Mouse (Mus musculus) midbrain, embryonic 10.5 days (tissue): ENCODE measurements at regions not wholly inside any gene's neighbourhood (a gene's known extent, or its start where the extent isn't known, plus 50 kb on each side); places are given as distances from the start of the nearest gene placed in this dataset.

Source experiments
- DNase-seq: peaks from one replicate; pipeline ENCODE4 v3.0.0-alpha.2; 2017; ENCODE audit warnings: low spot score
- H3K27ac ChIP-seq: fragments of 300-500 bp; sonication (generic); replicated peaks from 2 replicates; pipeline ENCODE4 v1.5.1; 2016; ENCODE audit warnings: mild to moderate bottlenecking
- H3K27me3 ChIP-seq: fragments of 300-500 bp; sonication (generic); 2 replicates; pipeline ENCODE4 v1.6.1; 2016; ENCODE audit warnings: low read depth, mild to moderate bottlenecking; ENCODE audit not compliant: poor library complexity, severe bottlenecking
- H3K36me3 ChIP-seq: fragments of 300-500 bp; sonication (generic); 2 replicates; pipeline ENCODE4 v1.6.1; 2016; ENCODE audit warnings: mild to moderate bottlenecking, moderate library complexity
- H3K4me1 ChIP-seq: fragments of 300-500 bp; sonication (generic); 2 replicates; pipeline ENCODE4 v1.6.1; 2016
- H3K4me3 ChIP-seq: fragments of 300-500 bp; sonication (generic); 2 replicates; pipeline ENCODE4 v1.5.1; 2016; ENCODE audit warnings: mild to moderate bottlenecking, moderate library complexity
- H3K9me3 ChIP-seq: fragments of 300-500 bp; sonication (generic); replicated peaks from 2 replicates; pipeline ENCODE4 v1.6.1; 2016; ENCODE audit warnings: mild to moderate bottlenecking
- WGBS: fragments of 180-500 bp; shearing (Covaris S2); methylation state at CpG from one replicate; pipeline ENCODE4 v1.1.7; 2016; 5-methylcytosine and 5-hydroxymethylcytosine counted together

DNA sequence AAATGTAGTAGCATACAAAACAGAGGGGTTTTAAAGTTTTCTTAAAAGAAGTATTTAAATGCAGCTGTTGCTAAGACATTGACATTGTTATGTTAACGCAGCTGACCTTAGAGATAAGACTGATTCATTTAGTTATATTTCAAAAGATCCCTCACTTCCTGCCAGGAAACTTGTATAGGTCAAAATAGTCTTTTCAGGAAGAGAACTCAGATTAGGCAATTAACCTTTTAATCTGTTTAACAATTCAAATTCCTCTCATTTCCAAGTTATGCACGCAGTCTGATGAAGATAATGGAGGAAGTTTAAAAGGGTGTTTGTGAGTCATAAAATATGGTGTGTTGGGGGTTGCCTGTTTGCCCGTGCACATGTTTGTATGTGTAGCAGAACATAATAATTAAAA, 448.5 kb downstream of the Tmtc2 start:
- Histone ChIP-seq H3K4me3 (no peak overlapping the region), H3K4me1 (0 out of 2 replicates have a peak, but pooled peaks cover 3% of the 10 kb centered on the region), H3K36me3 (no peaks in the 10 kb centered on the region), H3K27ac (no peak overlapping the region), H3K27me3 (no peaks in the 10 kb centered on the region), H3K9me3 (no peaks in the 10 kb centered on the region)
- no peak for DNase-seq
- WGBS = 66% methylated on average over 3 of the region's 3 CpGs

DNA sequence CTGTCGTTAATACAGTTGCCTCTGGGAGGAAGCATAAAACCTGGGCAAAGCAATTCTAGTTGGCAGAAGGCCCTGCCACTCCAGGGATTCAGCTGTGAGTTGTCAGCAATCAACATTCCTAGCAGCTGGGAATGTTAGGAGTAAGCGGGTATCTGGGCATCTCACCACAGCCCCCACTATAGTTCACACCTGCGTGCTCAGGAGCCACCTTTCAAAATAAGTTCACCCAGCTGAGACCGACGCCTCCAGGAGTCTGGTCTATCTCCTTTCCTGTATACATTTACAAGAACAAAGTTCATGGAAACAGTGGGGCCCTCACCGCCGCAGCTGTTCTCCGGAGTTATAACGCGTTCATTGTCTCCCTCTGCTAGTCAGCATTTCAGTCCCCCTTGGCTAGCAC, 454.0 kb downstream of the Tmtc2 start:
- H3K27me3 ChIP-seq = no peaks in the 10 kb centered on the region
- H3K4me1 ChIP-seq = peaks cover 6% of the 10 kb centered on the region
- DNase-seq = no peak
- H3K27ac ChIP-seq = no peak overlapping the region
- no peaks in the 10 kb centered on the region for H3K36me3 ChIP-seq
- 96% methylated on average over 10 of the region's 10 CpGs for WGBS
- H3K9me3 ChIP-seq = no peaks in the 10 kb centered on the region
- no peak overlapping the region for H3K4me3 ChIP-seq

DNA sequence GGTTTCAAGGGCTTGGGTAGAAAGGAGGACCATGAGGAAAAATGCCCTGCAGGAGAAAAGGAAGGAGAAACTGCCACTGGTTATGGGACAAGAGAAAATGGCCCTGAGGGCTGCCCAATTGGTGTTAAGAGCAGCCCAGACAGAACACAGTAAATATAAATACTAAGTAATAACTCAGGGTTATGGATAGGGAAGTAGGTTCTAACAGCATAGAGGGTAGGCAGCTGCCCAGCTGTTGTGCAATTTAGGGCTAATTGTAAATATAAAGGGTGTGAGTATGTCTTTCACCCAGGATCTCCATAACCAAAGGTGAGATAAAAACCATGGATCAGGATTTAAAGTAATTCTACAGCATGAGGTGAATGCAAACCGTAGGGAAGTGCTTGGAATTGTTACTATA, 458.1 kb downstream of the Tmtc2 start:
- no peak overlapping the region for H3K4me3 ChIP-seq
- no peaks in the 10 kb centered on the region for H3K36me3 ChIP-seq
- WGBS = 95% methylated on average over 1 of the region's 1 CpGs
- H3K27ac ChIP-seq = no peak overlapping the region
- H3K4me1 ChIP-seq = peaks cover 6% of the 10 kb centered on the region
- H3K27me3 ChIP-seq = no peaks in the 10 kb centered on the region
- H3K9me3 ChIP-seq = no peaks in the 10 kb centered on the region
- DNase-seq = no peak

GRCm38 (mm10) chr10:105114927-105115326, 459.3 kb downstream of the Tmtc2 start:
- Histone ChIP-seq H3K4me3 (no peak overlapping the region), H3K9me3 (no peaks in the 10 kb centered on the region), H3K27me3 (no peaks in the 10 kb centered on the region), H3K4me1 (peaks cover 16% of the 10 kb centered on the region), H3K27ac (no peak overlapping the region), H3K36me3 (no peaks in the 10 kb centered on the region)
- DNase-seq = no peak
- 85% methylated on average over 5 of the region's 5 CpGs for WGBS

DNA sequence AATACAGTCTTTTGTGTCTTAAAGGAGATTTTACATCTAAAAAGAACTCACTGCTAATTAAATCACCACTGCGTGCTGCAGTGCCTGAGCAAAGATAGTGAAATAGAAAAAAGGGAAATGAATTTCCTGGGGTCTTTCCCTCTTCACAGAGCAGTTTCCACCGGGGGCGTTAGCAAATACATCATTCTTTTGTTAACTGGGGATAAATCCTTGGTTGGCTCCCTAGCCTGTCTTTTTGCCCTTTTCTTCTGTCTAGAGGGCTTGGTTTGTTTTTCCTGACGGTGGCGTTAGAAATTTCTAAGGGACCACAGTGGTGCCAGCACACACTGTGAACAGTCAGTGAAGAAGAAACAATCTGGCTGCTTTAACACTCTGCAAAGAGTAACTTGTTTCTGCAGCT, 464.0 kb downstream of the Tmtc2 start:
- peak; percentile 13 for DNase-seq
- WGBS = 3% methylated on average over 5 of the region's 5 CpGs
- peak overlapping the region; percentile 68 for H3K27ac ChIP-seq

DNA sequence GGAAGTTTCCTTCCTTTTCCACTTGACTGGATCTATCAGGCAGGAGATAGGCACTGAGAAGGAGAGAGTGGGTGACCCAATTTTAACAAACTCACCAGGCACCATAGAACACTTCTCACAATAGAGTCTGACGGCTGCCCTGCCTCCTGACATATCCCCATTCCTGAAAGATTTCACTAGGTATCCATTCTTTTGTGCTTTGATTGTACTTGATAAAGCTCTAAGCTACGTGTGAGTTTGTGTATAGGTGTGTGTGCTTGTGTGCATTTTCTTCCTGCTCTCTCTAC, 477.3 kb downstream of the Tmtc2 start:
- WGBS = 69% methylated on average over 2 of the region's 2 CpGs
- no peak overlapping the region for H3K27ac ChIP-seq

More for the DNA sequence above, 464.0 kb downstream of the Tmtc2 start:
- H3K36me3 ChIP-seq = no peaks in the 10 kb centered on the region
- H3K9me3 ChIP-seq = no peaks in the 10 kb centered on the region
- H3K27me3 ChIP-seq = no peaks in the 10 kb centered on the region
- H3K4me3 ChIP-seq = no peak overlapping the region
- H3K4me1 ChIP-seq = peaks cover 10% of the 10 kb centered on the region

DNA sequence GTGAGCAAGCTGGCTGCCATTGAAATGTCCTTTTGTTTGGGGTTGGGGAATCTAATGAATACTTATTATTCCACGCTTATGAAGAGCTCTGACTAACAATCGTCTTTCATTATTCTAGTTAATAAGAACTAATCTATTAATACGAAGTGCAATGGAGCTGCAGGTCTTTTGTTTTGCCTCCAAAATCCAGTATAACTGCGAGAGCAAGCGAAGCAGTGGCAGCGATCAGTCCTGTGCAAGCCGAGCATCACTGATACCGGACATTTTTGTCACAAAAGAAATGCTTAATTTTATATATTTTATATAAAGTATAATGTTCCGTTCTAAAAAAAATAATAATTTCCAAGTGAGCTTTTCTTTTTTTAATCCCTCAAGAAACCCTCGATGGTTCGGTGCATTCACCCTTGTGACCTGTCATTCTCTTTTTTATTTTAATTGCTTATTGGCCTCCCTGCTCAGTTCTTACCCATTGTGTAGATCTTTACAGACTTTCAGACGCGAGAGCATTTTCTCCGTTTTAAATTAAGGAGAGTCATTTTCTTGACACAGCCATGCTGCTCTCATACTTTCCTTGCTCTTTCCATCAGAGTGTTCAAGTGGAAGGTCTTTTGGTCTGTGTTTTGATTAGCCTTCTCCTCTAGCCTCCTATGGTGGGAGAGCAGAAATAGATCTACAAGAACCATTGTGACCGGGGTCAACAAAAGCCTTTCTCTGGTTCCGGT, 477.8 kb downstream of the Tmtc2 start:
- H3K27me3 ChIP-seq = no peaks in the 10 kb centered on the region
- H3K36me3 ChIP-seq = no peaks in the 10 kb centered on the region
- WGBS = 82% methylated on average over 16 of the region's 16 CpGs
- no peak overlapping the region for H3K27ac ChIP-seq
- no peaks in the 10 kb centered on the region for H3K9me3 ChIP-seq
- no peak for DNase-seq
- peaks cover 10% of the 10 kb centered on the region; the same call in 1 of the 2 replicates for H3K4me1 ChIP-seq
- H3K4me3 ChIP-seq = no peak overlapping the region

More for the DNA sequence above, 477.3 kb downstream of the Tmtc2 start:
- Histone ChIP-seq H3K36me3 (no peaks in the 10 kb centered on the region), H3K4me1 (peaks cover 7% of the 10 kb centered on the region; the same call in 1 of the 2 replicates), H3K9me3 (no peaks in the 10 kb centered on the region), H3K27me3 (no peaks in the 10 kb centered on the region), H3K4me3 (no peak overlapping the region)
- DNase-seq = no peak

DNA sequence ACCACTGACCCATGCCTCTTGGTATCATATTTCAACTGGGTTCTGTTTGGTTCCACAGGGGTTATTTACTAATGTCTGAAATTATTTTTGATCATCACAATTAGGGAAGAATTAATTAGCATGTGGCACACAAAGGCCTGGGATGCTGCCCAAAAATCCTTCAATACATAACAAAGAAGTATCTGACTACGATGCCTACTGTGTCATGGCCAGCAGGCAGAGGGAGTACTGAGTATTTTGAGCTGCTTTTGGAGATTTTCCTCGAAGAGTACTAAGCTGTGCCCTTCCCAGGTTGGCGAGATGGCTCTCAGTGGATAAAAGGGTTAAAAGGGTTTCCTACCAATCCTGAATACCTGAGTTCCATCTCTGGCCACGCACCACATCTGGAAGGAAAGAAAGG, 478.5 kb downstream of the Tmtc2 start:
- no peak overlapping the region for H3K4me3 ChIP-seq
- no peaks in the 10 kb centered on the region for H3K36me3 ChIP-seq
- DNase-seq = no peak
- WGBS = 84% methylated on average over 4 of the region's 4 CpGs
- H3K9me3 ChIP-seq = no peaks in the 10 kb centered on the region
- H3K4me1 ChIP-seq = peaks cover 10% of the 10 kb centered on the region; the same call in 1 of the 2 replicates
- H3K27me3 ChIP-seq = no peaks in the 10 kb centered on the region
- no peak overlapping the region for H3K27ac ChIP-seq

GRCm38 (mm10) chr10:105076892-105077291, 497.4 kb downstream of the Tmtc2 start:
- no peaks in the 10 kb centered on the region for H3K27me3 ChIP-seq
- no peaks in the 10 kb centered on the region for H3K9me3 ChIP-seq
- H3K36me3 ChIP-seq = no peaks in the 10 kb centered on the region
- 87% methylated on average over 2 of the region's 2 CpGs for WGBS
- H3K4me1 ChIP-seq = no peaks in the 10 kb centered on the region
- no peak overlapping the region for H3K27ac ChIP-seq
- H3K4me3 ChIP-seq = no peak overlapping the region
- DNase-seq = no peak

DNA sequence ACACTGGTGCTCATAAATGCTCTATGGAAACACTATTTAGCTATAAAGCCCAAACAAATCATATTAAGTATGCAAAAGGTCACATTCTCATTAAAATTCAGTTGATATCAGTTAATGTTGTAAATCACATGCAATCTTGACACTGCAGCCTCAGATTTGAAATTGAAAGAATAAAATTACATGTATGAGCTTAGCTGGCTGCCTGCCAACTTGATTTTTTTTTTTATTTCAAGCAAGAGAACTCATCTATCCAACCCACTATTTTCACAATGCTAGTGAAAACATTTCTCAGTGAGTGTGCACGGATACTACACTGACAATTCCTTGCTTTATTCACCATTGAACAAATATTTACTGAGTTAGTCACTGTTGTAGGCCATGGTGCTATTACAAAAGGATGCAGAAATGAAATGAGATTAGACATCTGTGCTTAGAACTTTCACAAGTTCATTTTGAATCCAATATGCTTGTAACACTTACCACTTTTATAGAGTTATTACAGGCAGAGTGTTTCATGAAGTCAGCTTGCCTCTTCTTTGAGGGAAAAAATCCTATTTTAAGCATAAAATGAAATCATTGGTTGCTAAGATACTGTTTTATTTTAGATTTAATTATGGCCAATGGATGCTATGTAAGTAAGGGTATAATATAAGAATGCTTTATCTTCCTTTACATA, 539.4 kb downstream of the Tmtc2 start:
- 78% methylated on average over 1 of the region's 1 CpGs for WGBS
- Histone ChIP-seq H3K36me3 (no peaks in the 10 kb centered on the region), H3K27ac (no peak overlapping the region), H3K9me3 (no peaks in the 10 kb centered on the region), H3K27me3 (no peaks in the 10 kb centered on the region), H3K4me1 (no peaks in the 10 kb centered on the region), H3K4me3 (no peak overlapping the region)
- no peak for DNase-seq

- 79% methylated on average over 14 of the region's 14 CpGs for WGBS
- H3K9me3 ChIP-seq = no peaks in the 10 kb centered on the region
- peak; percentile 12 for DNase-seq
- H3K27ac ChIP-seq = no peak overlapping the region
- no peaks in the 10 kb centered on the region for H3K27me3 ChIP-seq
- peaks cover 16% of the 10 kb centered on the region; the same call in 1 of the 2 replicates for H3K4me1 ChIP-seq
- no peaks in the 10 kb centered on the region for H3K36me3 ChIP-seq
- H3K4me3 ChIP-seq = no peak overlapping the region
These were observed 553.7 kb downstream of the Tmtc2 start for GRCm38 (mm10) chr10:105020471-105021120.

GRCm38 (mm10) chr10:105019774-105020470, 554.3 kb downstream of the Tmtc2 start:
- Histone ChIP-seq H3K9me3 (no peaks in the 10 kb centered on the region), H3K4me3 (no peak overlapping the region), H3K27me3 (no peaks in the 10 kb centered on the region), H3K36me3 (no peaks in the 10 kb centered on the region), H3K4me1 (peaks cover 16% of the 10 kb centered on the region; the same call in 1 of the 2 replicates), H3K27ac (no peak overlapping the region)
- WGBS = 70% methylated on average over 11 of the region's 11 CpGs
- no peak for DNase-seq
